Mouse (Mus musculus): ENCODE data around the gene Hist1h3c. TPM values are rescaled to one million over a fixed set of nuclear protein-coding genes. Genes with fewer than 3 reads are reported as not detected.

The Hist1h3c gene
- polyA plus RNA-seq, 1 experiment from 2014 or later = 3.9 TPM

DNA sequence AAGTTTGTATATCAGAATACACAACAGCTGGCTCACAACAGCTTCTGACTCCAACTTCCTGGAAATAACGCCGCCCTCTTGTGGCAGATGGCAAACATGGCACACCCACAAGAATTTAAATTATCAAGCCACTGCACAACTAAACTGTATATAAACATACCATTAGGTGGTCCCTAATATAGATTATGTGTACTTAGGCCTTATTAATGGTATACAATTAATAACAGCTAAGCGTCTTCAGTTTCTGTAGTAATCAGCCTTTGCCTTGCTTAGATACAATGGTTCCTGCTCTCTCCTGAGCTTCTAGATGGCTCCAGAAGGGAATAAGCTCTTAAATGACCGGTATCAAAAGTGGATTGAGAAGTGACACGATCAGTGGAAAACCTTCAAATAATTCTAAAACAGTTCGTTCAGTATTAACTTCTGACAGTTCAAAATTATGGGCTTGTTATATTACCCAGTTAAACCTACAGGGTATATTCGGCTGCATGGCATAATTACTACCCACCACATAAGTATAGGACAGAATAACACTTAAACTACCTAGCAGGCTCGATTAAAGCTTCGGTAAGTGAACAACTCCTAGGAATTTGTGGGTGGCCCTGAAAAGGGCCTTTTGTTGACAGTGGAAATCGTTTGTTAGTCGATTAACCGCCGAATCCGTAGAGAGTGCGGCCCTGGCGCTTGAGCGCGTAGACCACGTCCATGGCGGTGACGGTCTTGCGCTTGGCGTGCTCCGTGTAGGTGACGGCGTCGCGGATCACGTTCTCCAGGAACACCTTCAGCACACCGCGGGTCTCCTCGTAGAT lies 47.7 kb downstream of the Hist1h3c start:
- WGBS = under 1% methylated on average over 31 of the region's 32 CpGs
- peak; percentile 54 for ATAC-seq (replicated peaks)
- Histone ChIP-seq H3K4me1 (peaks cover 17% of the 10 kb centered on the region), H3K27ac (replicated peaks) (peak overlapping the region; percentile 93), H3K4me2 (replicated peaks) (peak overlapping the region; percentile 84), H3K27me3 (no peaks in the 10 kb centered on the region), H3K9me3 (no peaks in the 10 kb centered on the region), H3K36me3 (no peaks in the 10 kb centered on the region), H3K4me3 (peak overlapping the region; percentile 52), H3K9ac (replicated peaks) (peak overlapping the region; percentile 62)

- Histone ChIP-seq H3K27ac (replicated peaks) (no peak overlapping the region), H3K36me3 (no peaks in the 10 kb centered on the region), H3K9me3 (no peaks in the 10 kb centered on the region), H3K9ac (replicated peaks) (no peak overlapping the region), H3K4me2 (replicated peaks) (no peak overlapping the region), H3K27me3 (no peaks in the 10 kb centered on the region), H3K4me3 (no peak overlapping the region), H3K4me1 (peaks cover 17% of the 10 kb centered on the region)
- ATAC-seq (replicated peaks) = no peak
- 69% methylated on average over 15 of the region's 15 CpGs for WGBS
These were observed 49.3 kb downstream of the Hist1h3c start for GRCm38 (mm10) chr13:23696061-23696474.

GRCm38 (mm10) chr13:23695514-23695913 lies 49.9 kb downstream of the Hist1h3c start, which contains the start of gene Hist1h1t:
Hist1h1t (plus strand) TSS chr13:23695814.
- Histone ChIP-seq H3K4me2 (replicated peaks) (no peak within 1 kb of the TSS), H3K36me3 (no peaks in the 10 kb centered on the region), H3K4me3 (no peak within 1 kb of the TSS), H3K27ac (replicated peaks) (no peak within 1 kb of the TSS), H3K9me3 (no peaks in the 10 kb centered on the region), H3K27me3 (no peaks in the 10 kb centered on the region), H3K4me1 (peaks cover 17% of the 10 kb centered on the region), H3K9ac (replicated peaks) (no peak within 1 kb of the TSS)
- no peak for ATAC-seq (replicated peaks)
- WGBS = 58% methylated on average over 13 of the region's 13 CpGs

Small RNA genes within 50 kb of the gene (microRNA-seq; reads per million reads assigned to microRNA genes)
- gene Gm44314 (not detected), gene Gm44484 (not detected)

Other genes with a start within 250 kb of the Hist1h3c start
- 4.9 and 6.0 TPM in 2 replicates for gene Hist1h4h, start 214.6 kb downstream of the Hist1h3c start, polyA plus RNA-seq (2015; fragmentation: Nextera tagmentation; extraction: Ambion mirVana)
- gene Hist1h2af, start 211.7 kb downstream of the Hist1h3c start, polyA plus RNA-seq (2015; fragmentation: Nextera tagmentation; extraction: Ambion mirVana) = 2.8 and 6.7 TPM in 2 replicates
- 2.7 and 3.4 TPM in 2 replicates for gene Hist1h3g, start 210.2 kb downstream of the Hist1h3c start, polyA plus RNA-seq (2015; fragmentation: Nextera tagmentation; extraction: Ambion mirVana)
- 0.37 and 0.59 TPM in 2 replicates for gene Hist1h2bh, start 202.2 kb downstream of the Hist1h3c start, polyA plus RNA-seq (2015; fragmentation: Nextera tagmentation; extraction: Ambion mirVana)
- gene Hist1h3f, start 201.6 kb downstream of the Hist1h3c start, polyA plus RNA-seq (2015; fragmentation: Nextera tagmentation; extraction: Ambion mirVana) = 0.46 and 0.94 TPM in 2 replicates
- gene Hist1h4f, start 194.0 kb downstream of the Hist1h3c start, polyA plus RNA-seq (2015; fragmentation: Nextera tagmentation; extraction: Ambion mirVana) = 0.70 and 0.73 TPM in 2 replicates
- gene Hist1h1d, start 192.3 kb downstream of the Hist1h3c start, polyA plus RNA-seq (2015; fragmentation: Nextera tagmentation; extraction: Ambion mirVana) = 0.23 and 0.25 TPM in 2 replicates
- 2.6 and 2.7 TPM in 2 replicates for gene Hist1h3e, start 183.2 kb downstream of the Hist1h3c start, polyA plus RNA-seq (2015; fragmentation: Nextera tagmentation; extraction: Ambion mirVana)
- 48.1 and 55.0 TPM in 2 replicates for gene Hist1h2ae, start 174.4 kb downstream of the Hist1h3c start, polyA plus RNA-seq (2015; fragmentation: Nextera tagmentation; extraction: Ambion mirVana)
- 4.7 and 5.6 TPM in 2 replicates for gene Hist1h2bg, start 174.2 kb downstream of the Hist1h3c start, polyA plus RNA-seq (2015; fragmentation: Nextera tagmentation; extraction: Ambion mirVana)
- 1.6 and 2.9 TPM in 2 replicates for gene Hist1h2bf, start 171.4 kb downstream of the Hist1h3c start, polyA plus RNA-seq (2015; fragmentation: Nextera tagmentation; extraction: Ambion mirVana)
- gene Hist1h2ad, start 171.2 kb downstream of the Hist1h3c start, polyA plus RNA-seq (2015; fragmentation: Nextera tagmentation; extraction: Ambion mirVana) = 1.5 and 2.0 TPM in 2 replicates
- gene Hist1h3d, start 169.8 kb downstream of the Hist1h3c start, polyA plus RNA-seq (2015; fragmentation: Nextera tagmentation; extraction: Ambion mirVana) = 4.5 and 5.1 TPM in 2 replicates
- gene Hist1h4d, start 164.0 kb downstream of the Hist1h3c start, polyA plus RNA-seq (2015; fragmentation: Nextera tagmentation; extraction: Ambion mirVana) = 76.0 and 88.6 TPM in 2 replicates
- 1.9 and 2.5 TPM in 2 replicates for gene Hist1h2be, start 124.5 kb downstream of the Hist1h3c start, polyA plus RNA-seq (2015; fragmentation: Nextera tagmentation; extraction: Ambion mirVana)
- gene Hist1h1e, start 123.0 kb downstream of the Hist1h3c start, polyA plus RNA-seq (2015; fragmentation: Nextera tagmentation; extraction: Ambion mirVana) = 11.6 and 13.7 TPM in 2 replicates
- gene Hist1h2ac, start 61.7 kb downstream of the Hist1h3c start, polyA plus RNA-seq (2015; fragmentation: Nextera tagmentation; extraction: Ambion mirVana) = 1.0 and 1.1 TPM in 2 replicates
- 33.7 and 35.6 TPM in 2 replicates for gene Hist1h2bc, start 61.4 kb downstream of the Hist1h3c start, polyA plus RNA-seq (2015; fragmentation: Nextera tagmentation; extraction: Ambion mirVana)
- gene Hist1h1t, start 49.8 kb downstream of the Hist1h3c start, polyA plus RNA-seq (2015; fragmentation: Nextera tagmentation; extraction: Ambion mirVana) = 0.20 TPM in 1 of 2 replicates, not detected in the other
- 3.7 and 4.4 TPM in 2 replicates for gene Hist1h4c, start 47.1 kb downstream of the Hist1h3c start, polyA plus RNA-seq (2015; fragmentation: Nextera tagmentation; extraction: Ambion mirVana)
- 2.0 and 3.4 TPM in 2 replicates for gene Hfe, start 34.7 kb downstream of the Hist1h3c start, polyA plus RNA-seq (2015; fragmentation: Nextera tagmentation; extraction: Ambion mirVana)
- 22.8 and 24.6 TPM in 2 replicates for gene Hist1h1c, start 6.8 kb downstream of the Hist1h3c start, polyA plus RNA-seq (2015; fragmentation: Nextera tagmentation; extraction: Ambion mirVana)
- gene Hist1h2bb, start 1.1 kb upstream of the Hist1h3c start, polyA plus RNA-seq (2015; fragmentation: Nextera tagmentation; extraction: Ambion mirVana) = 1.8 and 2.0 TPM in 2 replicates
- gene Hist1h2ab, start 5.5 kb upstream of the Hist1h3c start, polyA plus RNA-seq (2015; fragmentation: Nextera tagmentation; extraction: Ambion mirVana) = 26.0 and 31.2 TPM in 2 replicates
- 7.9 and 11.7 TPM in 2 replicates for gene Hist1h3b, start 6.7 kb upstream of the Hist1h3c start, polyA plus RNA-seq (2015; fragmentation: Nextera tagmentation; extraction: Ambion mirVana)
- gene Hist1h4b, start 11.4 kb upstream of the Hist1h3c start, polyA plus RNA-seq (2015; fragmentation: Nextera tagmentation; extraction: Ambion mirVana) = 2.8 and 3.8 TPM in 2 replicates
- gene Hist1h4a, start 15.6 kb upstream of the Hist1h3c start, polyA plus RNA-seq (2015; fragmentation: Nextera tagmentation; extraction: Ambion mirVana) = 0.38 TPM in 1 of 2 replicates, not detected in the other
- 2.7 and 3.2 TPM in 2 replicates for gene Hist1h3a, start 16.8 kb upstream of the Hist1h3c start, polyA plus RNA-seq (2015; fragmentation: Nextera tagmentation; extraction: Ambion mirVana)
- 1.5 TPM in 2 replicates for gene Hist1h1a, start 18.1 kb upstream of the Hist1h3c start, polyA plus RNA-seq (2015; fragmentation: Nextera tagmentation; extraction: Ambion mirVana)
- 0.11 TPM in 1 of 2 replicates, not detected in the other for gene Trim38, start 24.3 kb upstream of the Hist1h3c start, polyA plus RNA-seq (2015; fragmentation: Nextera tagmentation; extraction: Ambion mirVana)
- gene Slc17a2, start 61.4 kb upstream of the Hist1h3c start, polyA plus RNA-seq (2015; fragmentation: Nextera tagmentation; extraction: Ambion mirVana) = not detected in 2 replicates
- gene Slc17a3, start 93.8 kb upstream of the Hist1h3c start, polyA plus RNA-seq (2015; fragmentation: Nextera tagmentation; extraction: Ambion mirVana) = 0.04 TPM in 1 of 2 replicates, not detected in the other
- not detected in 2 replicates for gene Slc17a1, start 122.1 kb upstream of the Hist1h3c start, polyA plus RNA-seq (2015; fragmentation: Nextera tagmentation; extraction: Ambion mirVana)
- not detected in 2 replicates for gene Slc17a4, start 169.4 kb upstream of the Hist1h3c start, polyA plus RNA-seq (2015; fragmentation: Nextera tagmentation; extraction: Ambion mirVana)
- gene Hist1h2ba, start 188.6 kb upstream of the Hist1h3c start, polyA plus RNA-seq (2015; fragmentation: Nextera tagmentation; extraction: Ambion mirVana) = not detected in 2 replicates
- not detected in 2 replicates for gene Hist1h2aa, start 188.9 kb upstream of the Hist1h3c start, polyA plus RNA-seq (2015; fragmentation: Nextera tagmentation; extraction: Ambion mirVana)
- 1.6 and 3.9 TPM in 2 replicates for gene Scgn, start 245.6 kb upstream of the Hist1h3c start, polyA plus RNA-seq (2015; fragmentation: Nextera tagmentation; extraction: Ambion mirVana)